ENCODE assay signal across 13 mouse cellular contexts in genomic region chr6:122519384-122519783, GRCm38 (mm10). TPM values are rescaled to one million over a fixed set of nuclear protein-coding genes. Genes with fewer than 3 reads are reported as not detected.
DNase-seq lines count a peak whose midpoint lies in the region; ATAC-seq and TF ChIP-seq lines count a peak whose summit lies in the region.
"Had no signal": no experiment of that assay in that cellular context is flagged by ENCODE, and none has a peak within 500 bp of the region (broad histone marks: within the 10 kb centered on the region; RNA-seq: fewer than 3 reads in every experiment).

No protein-coding gene starts in this region.

- no peaks in the 10 kb centered on the region for H3K4me1 ChIP-seq in kidney, adult 2 months (ENCODE audit: control insufficient read depth, insufficient read depth, low read length)
- no peaks in the 10 kb centered on the region for H3K4me1 ChIP-seq in midbrain, embryonic 14.5 days (ENCODE audit: control insufficient read depth, insufficient read depth, low read length)
- H3K4me1 ChIP-seq in midbrain, embryonic 10.5 days, result no peaks in the 10 kb centered on the region
- H3K4me1 ChIP-seq in stomach, postnatal 0 days (replicated peaks; ENCODE audit: control insufficient read depth, insufficient read depth), result no peaks in the 10 kb centered on the region

- no peak overlapping the region for H3K4me3 ChIP-seq in kidney, adult 2 months (ENCODE audit: insufficient read depth, low read depth, low read length)
- H3K4me3 ChIP-seq in midbrain, embryonic 14.5 days (replicated peaks; ENCODE audit: low read depth, low read length), result no peak overlapping the region
- no peak overlapping the region for H3K4me3 ChIP-seq in midbrain, embryonic 10.5 days
- no peak overlapping the region for H3K4me3 ChIP-seq in stomach, postnatal 0 days (ENCODE audit: low read depth, low read length)
- H3K4me3 ChIP-seq: limb, embryonic 12.5 days; myocyte had no signal

- ATAC-seq in midbrain, embryonic 14.5 days (ENCODE audit: low FRiP score, low TSS enrichment), result no peak
- no peak for ATAC-seq in stomach, postnatal 0 days (ENCODE audit: low FRiP score, low TSS enrichment)
- ATAC-seq: hindbrain, embryonic 16.5 days had no signal

- no peaks in the 10 kb centered on the region for H3K9me3 ChIP-seq in midbrain, embryonic 14.5 days (ENCODE audit: control insufficient read depth, low read length)
- no peaks in the 10 kb centered on the region for H3K9me3 ChIP-seq in midbrain, embryonic 10.5 days (replicated peaks)
- H3K9me3 ChIP-seq in stomach, postnatal 0 days (ENCODE audit: control insufficient read depth, low read length), result no peaks in the 10 kb centered on the region
- H3K9me3 ChIP-seq: limb, embryonic 12.5 days had no signal

- no peak overlapping the region for H3K4me2 ChIP-seq in midbrain, embryonic 14.5 days (ENCODE audit: low read length)
- no peak overlapping the region for H3K4me2 ChIP-seq in stomach, postnatal 0 days (replicated peaks; ENCODE audit: low read depth)
- H3K4me2 ChIP-seq: limb, embryonic 12.5 days had no signal

- H3K27ac ChIP-seq in kidney, adult 2 months (ENCODE audit: insufficient read depth, low read depth, low read length), result no peak overlapping the region
- H3K27ac ChIP-seq in midbrain, embryonic 14.5 days (replicated peaks; ENCODE audit: low read depth, low read length), result no peak overlapping the region
- H3K27ac ChIP-seq in midbrain, embryonic 10.5 days (replicated peaks), result no peak overlapping the region
- H3K27ac ChIP-seq in stomach, postnatal 0 days (replicated peaks), result no peak overlapping the region
- H3K27ac ChIP-seq: limb, embryonic 12.5 days had no signal

- H3K27me3 ChIP-seq in kidney, adult 2 months (replicated peaks; ENCODE audit: control insufficient read depth, insufficient read depth, low read length), result no peaks in the 10 kb centered on the region
- H3K27me3 ChIP-seq in midbrain, embryonic 14.5 days (ENCODE audit: control insufficient read depth, insufficient read depth, low read length), result no peaks in the 10 kb centered on the region
- no peaks in the 10 kb centered on the region for H3K27me3 ChIP-seq in midbrain, embryonic 10.5 days (ENCODE audit: low read depth, poor library complexity, severe bottlenecking)
- no peaks in the 10 kb centered on the region for H3K27me3 ChIP-seq in stomach, postnatal 0 days (ENCODE audit: control insufficient read depth, insufficient read depth, low read length)
- H3K27me3 ChIP-seq: limb, embryonic 12.5 days had no signal

- H3K36me3 ChIP-seq in kidney, adult 2 months (ENCODE audit: control insufficient read depth, insufficient read depth, low read length), result no peaks in the 10 kb centered on the region
- no peaks in the 10 kb centered on the region for H3K36me3 ChIP-seq in midbrain, embryonic 14.5 days (ENCODE audit: control insufficient read depth, insufficient read depth, low read length)
- H3K36me3 ChIP-seq in midbrain, embryonic 10.5 days, result no peaks in the 10 kb centered on the region
- no peaks in the 10 kb centered on the region for H3K36me3 ChIP-seq in stomach, postnatal 0 days (ENCODE audit: control insufficient read depth, insufficient read depth, low read length)
- H3K36me3 ChIP-seq: limb, embryonic 12.5 days had no signal

- TF ChIP-seq POLR2A in kidney, adult 2 months (IDR thresholded peaks at IDR 0.05; ENCODE audit: low read depth, low read length), result no peak

- no peak for TF ChIP-seq CTCF in kidney, adult 2 months (conservative IDR thresholded peaks at IDR 0.05; ENCODE audit: insufficient read depth, insufficient read length, low read depth, low read length)
- peak; percentile 85 for TF ChIP-seq CTCF in stomach, postnatal 0 days (IDR thresholded peaks at IDR 0.05; ENCODE audit: low read depth)

- TF ChIP-seq EP300 in stomach, postnatal 0 days (optimal IDR thresholded peaks at IDR 0.05), result no peak

- 40% methylated on average over 2 of the region's 2 CpGs for WGBS in kidney, adult 2 months
- WGBS in midbrain, embryonic 14.5 days, result 31% methylated on average over 2 of the region's 2 CpGs
- WGBS in midbrain, embryonic 10.5 days, result 53% methylated on average over 2 of the region's 2 CpGs
- 26% methylated on average over 2 of the region's 2 CpGs for WGBS in stomach, postnatal 0 days

- H3K9ac ChIP-seq in midbrain, embryonic 14.5 days (replicated peaks; ENCODE audit: low read length), result no peak overlapping the region
- H3K9ac ChIP-seq in stomach, postnatal 0 days (ENCODE audit: low read length), result no peak overlapping the region
- H3K9ac ChIP-seq: limb, embryonic 12.5 days had no signal

- peak; percentile 12 for DNase-seq in kidney, adult 2 months
- DNase-seq in kidney, adult 11 months, result no peak
- peak; percentile 80 for DNase-seq in midbrain, embryonic 14.5 days
- DNase-seq in midbrain, embryonic 10.5 days (ENCODE audit: low spot score), result no peak
- peak; percentile 56 for DNase-seq in brain, adult 2 months (ENCODE audit: low read depth, low spot score)
- no peak for DNase-seq in stomach, postnatal 0 days (ENCODE audit: low spot score)
- DNase-seq in adrenal gland, postnatal 14 days, result no peak
- DNase-seq: adrenal gland, postnatal 25 days had no signal

RNA-seq across cellular contexts. Expression of gene Mfap5, which starts 13.7 kb away (rescaled TPM):
- 16.8 and 20.5 TPM in 2 replicates for polyA plus RNA-seq in kidney, adult 2 months (2012; rRNA removed)
- polyA plus RNA-seq in midbrain, embryonic 14.5 days (2014; fragmentation: Nextera tagmentation; extraction: Ambion mirVana), result 1.0 and 1.6 TPM in 2 replicates
- 0.72 and 0.99 TPM in 2 replicates for polyA plus RNA-seq in midbrain, embryonic 10.5 days (2016; fragmentation: Nextera tagmentation; extraction: Ambion mirVana)
- polyA plus RNA-seq in stomach, postnatal 0 days (2015; fragmentation: Nextera tagmentation; extraction: Ambion mirVana), result 219 and 276 TPM in 2 replicates
- 36.3 and 44.0 TPM in 2 replicates for total RNA-seq in adrenal gland, postnatal 14 days (2021)

RNA-seq across cellular contexts. Expression of gene Rimklb, which starts 20.8 kb away (rescaled TPM):
- 0.15 and 0.27 TPM in 2 replicates for polyA plus RNA-seq in kidney, adult 2 months (2012; rRNA removed)
- polyA plus RNA-seq in midbrain, embryonic 14.5 days (2014; fragmentation: Nextera tagmentation; extraction: Ambion mirVana), result 109 and 133 TPM in 2 replicates
- polyA plus RNA-seq in midbrain, embryonic 10.5 days (2016; fragmentation: Nextera tagmentation; extraction: Ambion mirVana), result 39.1 and 54.1 TPM in 2 replicates
- 1.7 and 2.4 TPM in 2 replicates for polyA plus RNA-seq in stomach, postnatal 0 days (2015; fragmentation: Nextera tagmentation; extraction: Ambion mirVana)
- total RNA-seq in adrenal gland, postnatal 14 days (2021), result 0.85 and 2.0 TPM in 2 replicates
- polyA plus RNA-seq: myocyte had no signal

RNA-seq across cellular contexts. Expression of gene Aicda, which starts 34.2 kb away (rescaled TPM):
- polyA plus RNA-seq in kidney, adult 2 months (2012; rRNA removed), result not detected in 2 replicates
- polyA plus RNA-seq in midbrain, embryonic 14.5 days (2014; fragmentation: Nextera tagmentation; extraction: Ambion mirVana), result 0.81 and 0.95 TPM in 2 replicates
- polyA plus RNA-seq in midbrain, embryonic 10.5 days (2016; fragmentation: Nextera tagmentation; extraction: Ambion mirVana), result not detected in 2 replicates
- 0.04 TPM in 1 of 2 replicates, not detected in the other for polyA plus RNA-seq in stomach, postnatal 0 days (2015; fragmentation: Nextera tagmentation; extraction: Ambion mirVana)
- total RNA-seq in adrenal gland, postnatal 14 days (2021), result not detected in 2 replicates
- total RNA-seq: adrenal gland, postnatal 25 days; gastrocnemius, adult 18-20 months had no signal
- polyA plus RNA-seq: myocyte; urinary bladder, adult 2 months had no signal

Comparison
In these comparisons a context has a peak if more than half of its experiments do, and no peak if none do; other contexts are left out.
1. DNase-seq: peak in kidney, adult 2 months (single experiment), midbrain, embryonic 14.5 days (single experiment) and brain, adult 2 months (single experiment); none in kidney, adult 11 months (single experiment), midbrain, embryonic 10.5 days (single experiment), stomach, postnatal 0 days (single experiment) and adrenal gland, postnatal 14 days (single experiment).
2. RNA of gene Mfap5, which starts 13.7 kb away (polyA plus RNA-seq): 219 to 276 TPM in stomach, postnatal 0 days; 16.8 to 20.5 TPM in kidney, adult 2 months, 1.0 to 1.6 TPM in midbrain, embryonic 14.5 days and 0.72 to 0.99 TPM in midbrain, embryonic 10.5 days; every median in the first group is over 10 times any median in the second.
3. RNA of gene Rimklb, which starts 20.8 kb away (polyA plus RNA-seq): 109 to 133 TPM in midbrain, embryonic 14.5 days and 39.1 to 54.1 TPM in midbrain, embryonic 10.5 days; 1.7 to 2.4 TPM in stomach, postnatal 0 days and 0.15 to 0.27 TPM in kidney, adult 2 months; every median in the first group is over 10 times any median in the second.